Mouse (Mus musculus) lung, embryonic 16.5 days (tissue): Measurements from ENCODE around the gene Rras. TPM values are rescaled to one million over a fixed set of nuclear protein-coding genes. Genes with fewer than 3 reads are reported as not detected.

ENCODE experiments used
- ATAC-seq: fragments of 200-750 bp; cut with Nextera tagmentation; 2 replicates; pipeline ENCODE4 v1.8.0; 2017; ENCODE audit warnings: low read depth, mild to moderate bottlenecking, moderate library complexity
- H3K27ac ChIP-seq: fragments of 300-500 bp; sonication (generic); 2 replicates; pipeline ENCODE4 v1.5.1; 2014; ENCODE audit warnings: mild to moderate bottlenecking, control low read depth, low read length
- H3K27me3 ChIP-seq: fragments of 300-500 bp; sonication (generic); 2 replicates; pipeline ENCODE4 v1.6.1; 2014; ENCODE audit warnings: low read depth, low read length, mixed read lengths; ENCODE audit not compliant: control insufficient read depth, insufficient read depth
- H3K36me3 ChIP-seq: fragments of 300-500 bp; sonication (generic); 2 replicates; pipeline ENCODE4 v1.6.1; 2014; ENCODE audit warnings: low read length; ENCODE audit not compliant: control insufficient read depth, insufficient read depth
- H3K4me1 ChIP-seq: fragments of 300-500 bp; sonication (generic); replicated peaks from 2 replicates; pipeline ENCODE4 v1.6.1; 2014; ENCODE audit warnings: low read length, mixed read lengths; ENCODE audit not compliant: control insufficient read depth, insufficient read depth
- H3K4me2 ChIP-seq: fragments of 300-500 bp; sonication (generic); 2 replicates; pipeline ENCODE4 v1.6.1; 2014; ENCODE audit warnings: low read depth, low read length, control low read depth
- H3K4me3 ChIP-seq: fragments of 300-500 bp; sonication (generic); 2 replicates; pipeline ENCODE4 v1.5.1; 2014; ENCODE audit warnings: mild to moderate bottlenecking, low read length, control low read depth
- H3K9ac ChIP-seq: fragments of 300-500 bp; sonication (generic); 2 replicates; pipeline ENCODE4 v1.6.1; 2014; ENCODE audit warnings: low read length, control low read depth
- H3K9me3 ChIP-seq: fragments of 300-500 bp; sonication (generic); 2 replicates; pipeline ENCODE4 v1.6.1; 2016; ENCODE audit warnings: low read length; ENCODE audit not compliant: control insufficient read depth
- WGBS: fragments of 180-500 bp; shearing (Covaris S2); extraction: QIAGEN DNeasy Blood & Tissue Kit; methylation state at CpG from one replicate; pipeline ENCODE4 v1.1.7; 2014; 5-methylcytosine and 5-hydroxymethylcytosine counted together
- polyA plus RNA-seq: library from polyadenylated mRNA; unstranded; fragments of >200 nt; fragmentation: Nextera tagmentation; extraction: Ambion mirVana; gene quantifications from 2 replicates; pipeline ENCODE4 v1.2.1, GENCODE M21; 2015

Gene Rras
- polyA plus RNA-seq, 1 experiment from 2014 or later: 54.6 TPM

DNA sequence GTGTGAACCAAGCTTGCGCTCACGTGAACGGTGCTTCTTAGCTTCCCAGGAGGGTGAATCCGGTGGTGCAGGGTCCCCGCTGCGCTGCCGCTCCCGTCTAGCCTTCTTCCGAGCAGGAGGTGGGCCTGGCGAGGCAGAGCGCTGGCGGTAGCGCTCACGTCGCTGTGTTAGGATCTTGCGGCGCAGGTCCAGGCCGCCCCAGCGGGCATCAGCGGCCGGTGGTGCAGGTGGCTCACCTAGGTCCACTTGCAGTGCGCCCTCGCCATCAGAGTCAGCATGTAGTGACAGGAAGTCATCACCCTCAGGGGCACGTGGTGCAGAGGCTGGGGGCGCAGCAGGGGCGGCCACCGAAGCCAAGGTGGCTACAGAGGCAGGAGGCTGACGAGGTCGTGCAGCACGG, 9.9 kb upstream of the Rras start:
- no peak for ATAC-seq
- no peak overlapping the region for H3K4me3 ChIP-seq
- no peaks in the 10 kb centered on the region for H3K4me1 ChIP-seq
- H3K4me2 ChIP-seq: no peak overlapping the region
- no peaks in the 10 kb centered on the region for H3K9me3 ChIP-seq
- peaks cover 78% of the 10 kb centered on the region for H3K36me3 ChIP-seq
- no peak overlapping the region for H3K9ac ChIP-seq
- no peaks in the 10 kb centered on the region for H3K27me3 ChIP-seq
- 93% methylated on average over 30 of the region's 30 CpGs for WGBS
- H3K27ac ChIP-seq: no peak overlapping the region

DNA sequence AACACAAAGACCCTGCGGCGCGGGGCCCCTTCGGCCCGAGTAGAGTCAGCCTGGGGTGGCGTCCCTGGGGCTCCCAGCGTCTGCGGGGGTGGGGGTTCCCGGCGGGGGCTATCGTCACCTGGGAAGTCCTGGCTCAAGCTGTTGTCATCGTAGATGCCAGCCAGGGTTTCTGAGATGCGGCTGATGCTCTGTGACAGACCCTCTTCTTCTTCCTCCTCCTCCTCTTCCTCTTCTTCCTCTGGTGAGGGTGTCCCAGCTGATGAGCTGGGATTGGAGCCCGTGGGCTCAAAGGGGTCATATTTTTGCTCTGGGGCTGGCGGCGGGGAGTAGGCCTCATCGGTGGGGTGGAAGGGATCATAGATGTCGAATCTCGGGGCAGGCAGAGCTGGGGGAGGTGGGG, 9.3 kb upstream of the Rras start:
- H3K27ac ChIP-seq: no peak overlapping the region
- no peak for ATAC-seq
- H3K9ac ChIP-seq: no peak overlapping the region
- no peaks in the 10 kb centered on the region for H3K27me3 ChIP-seq
- WGBS: 87% methylated on average over 19 of the region's 19 CpGs
- no peak overlapping the region for H3K4me3 ChIP-seq
- H3K36me3 ChIP-seq: peaks cover 72% of the 10 kb centered on the region
- no peaks in the 10 kb centered on the region for H3K9me3 ChIP-seq
- no peaks in the 10 kb centered on the region for H3K4me1 ChIP-seq
- no peak overlapping the region for H3K4me2 ChIP-seq

DNA sequence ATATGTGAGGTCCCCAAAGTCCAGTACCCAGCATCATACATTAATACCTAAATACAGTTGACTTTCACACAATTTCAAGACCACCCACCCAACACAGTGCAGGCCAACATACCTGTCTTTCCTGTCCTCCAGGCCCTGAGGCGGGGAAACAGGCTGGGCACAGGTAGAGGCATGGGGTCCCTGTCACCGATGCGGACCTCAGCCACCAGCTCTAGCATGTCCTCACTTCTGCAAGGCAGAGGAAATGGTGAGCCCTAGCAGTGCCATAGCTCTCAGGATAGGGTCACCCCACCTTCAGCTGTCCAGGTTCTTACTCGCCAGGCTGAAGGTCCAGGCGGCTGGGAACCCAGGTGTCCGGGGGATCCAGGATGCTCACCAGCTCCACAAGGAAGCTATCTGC, 5.8 kb upstream of the Rras start:
- 94% methylated on average over 6 of the region's 6 CpGs for WGBS
- H3K9me3 ChIP-seq: no peaks in the 10 kb centered on the region

DNA sequence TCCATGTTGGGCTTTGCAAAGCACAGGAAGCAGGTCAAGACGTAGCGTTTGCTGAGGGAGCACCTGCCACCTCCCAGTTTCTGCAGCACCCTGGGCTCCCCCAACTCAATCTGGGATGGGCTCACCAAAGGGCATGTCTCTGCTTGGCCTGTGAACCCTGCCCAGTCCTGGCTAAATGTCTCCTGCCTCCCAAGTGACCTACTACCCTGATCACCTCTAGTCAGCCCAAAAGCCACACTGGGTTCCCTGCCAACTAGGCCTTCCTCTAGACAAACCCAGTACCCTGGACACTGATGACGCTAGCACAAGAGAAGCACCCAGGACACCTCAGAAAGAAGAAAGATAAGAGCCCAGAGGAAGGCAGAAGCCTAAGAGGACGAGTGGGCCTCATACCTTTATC, 4.9 kb upstream of the Rras start:
- H3K4me1 ChIP-seq: peaks cover 10% of the 10 kb centered on the region
- H3K36me3 ChIP-seq: peaks cover 36% of the 10 kb centered on the region
- H3K9me3 ChIP-seq: no peaks in the 10 kb centered on the region
- no peaks in the 10 kb centered on the region for H3K27me3 ChIP-seq
- H3K27ac ChIP-seq: no peak overlapping the region
- no peak overlapping the region for H3K4me2 ChIP-seq
- no peak for ATAC-seq
- no peak overlapping the region for H3K4me3 ChIP-seq
- 77% methylated on average over 4 of the region's 4 CpGs for whole genome bisulfite sequencing
- no peak overlapping the region for H3K9ac ChIP-seq

More for the DNA sequence above, 5.8 kb upstream of the Rras start:
- Histone ChIP-seq H3K27ac (no peak overlapping the region), H3K36me3 (peaks cover 44% of the 10 kb centered on the region), H3K4me1 (peaks cover 10% of the 10 kb centered on the region), H3K4me3 (no peak overlapping the region), H3K9ac (no peak overlapping the region), H3K4me2 (no peak overlapping the region), H3K27me3 (no peaks in the 10 kb centered on the region)
- ATAC-seq: no peak

DNA sequence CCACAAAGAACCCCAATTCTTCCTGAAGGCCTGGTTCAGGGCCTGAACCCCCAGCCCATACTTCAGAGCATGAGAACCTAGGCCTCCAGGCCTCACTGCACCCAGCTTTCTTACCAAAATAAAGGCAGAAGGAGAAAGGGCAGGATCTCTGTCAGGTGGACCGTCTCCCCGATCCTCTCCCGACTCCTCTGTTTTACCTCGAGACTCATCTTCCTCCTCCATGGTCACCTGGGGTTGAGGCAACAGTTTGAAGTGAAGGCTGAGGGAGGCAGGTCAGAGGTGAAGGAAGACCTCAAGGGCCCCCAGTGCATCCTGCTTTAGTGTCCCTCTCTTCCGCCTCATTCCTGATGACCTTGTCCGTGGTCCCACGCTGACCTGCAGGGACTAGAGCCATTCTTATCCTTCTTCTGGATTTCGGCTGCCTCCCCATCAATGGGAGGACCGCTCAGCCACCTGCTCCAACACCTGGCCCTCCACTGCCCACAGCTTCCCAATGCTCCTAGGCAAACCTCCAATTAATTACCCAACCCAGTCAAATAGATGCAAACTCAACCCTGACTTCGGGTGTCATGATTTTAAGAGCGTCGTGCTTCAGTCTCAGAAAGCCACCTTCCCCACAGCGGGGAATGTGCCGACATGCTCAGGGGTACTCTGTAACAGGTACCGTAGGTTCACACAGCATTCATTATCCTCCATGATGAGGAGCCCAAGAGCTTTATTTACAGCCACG, 4.2 kb upstream of the Rras start:
- Histone ChIP-seq H3K4me2 (no peak overlapping the region), H3K4me1 (peaks cover 13% of the 10 kb centered on the region), H3K27ac (no peak overlapping the region), H3K4me3 (no peak overlapping the region), H3K9ac (no peak overlapping the region), H3K9me3 (no peaks in the 10 kb centered on the region), H3K27me3 (no peaks in the 10 kb centered on the region), H3K36me3 (peaks cover 29% of the 10 kb centered on the region)
- no peak for ATAC-seq
- WGBS: 94% methylated on average over 16 of the region's 16 CpGs

DNA sequence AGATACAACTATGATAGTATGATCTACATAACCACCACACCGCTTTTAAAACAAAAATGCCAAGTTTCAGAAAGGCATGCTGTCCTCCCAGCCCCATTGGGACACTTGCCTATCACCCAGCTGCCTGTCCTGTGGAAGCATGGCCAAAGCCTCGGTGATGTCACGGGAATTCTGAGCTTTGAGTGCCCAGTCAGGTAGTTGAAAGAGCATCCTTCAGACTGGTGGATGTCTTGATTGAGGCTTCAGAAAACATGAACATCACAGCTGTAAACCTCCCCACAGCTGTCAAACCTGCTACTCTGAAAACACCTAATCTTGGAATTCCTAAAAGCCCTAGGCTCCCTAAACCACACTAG, 3.7 kb upstream of the Rras start:
- no peaks in the 10 kb centered on the region for H3K27me3 ChIP-seq
- WGBS: 91% methylated on average over 3 of the region's 3 CpGs
- no peak overlapping the region for H3K9ac ChIP-seq
- peaks cover 18% of the 10 kb centered on the region for H3K4me1 ChIP-seq
- no peak overlapping the region for H3K4me3 ChIP-seq
- no peak overlapping the region for H3K4me2 ChIP-seq
- no peaks in the 10 kb centered on the region for H3K9me3 ChIP-seq
- H3K36me3 ChIP-seq: peaks cover 25% of the 10 kb centered on the region
- no peak overlapping the region for H3K27ac ChIP-seq
- no peak for ATAC-seq

- no peak for ATAC-seq
- peak overlapping the region; percentile 87 for H3K4me3 ChIP-seq
- 0% methylated on average over 20 of the region's 20 CpGs for whole genome bisulfite sequencing
- H3K4me2 ChIP-seq: peak overlapping the region; percentile 79
- H3K9me3 ChIP-seq: no peaks in the 10 kb centered on the region
- H3K27ac ChIP-seq: peak overlapping the region; percentile 85
- peaks cover 16% of the 10 kb centered on the region for H3K36me3 ChIP-seq
- H3K27me3 ChIP-seq: no peaks in the 10 kb centered on the region
- H3K9ac ChIP-seq: peak overlapping the region; percentile 97
- H3K4me1 ChIP-seq: peaks cover 19% of the 10 kb centered on the region
Observed at GRCm38 (mm10) chr7:45015344-45015956, 2.3 kb upstream of the Rras start.

DNA sequence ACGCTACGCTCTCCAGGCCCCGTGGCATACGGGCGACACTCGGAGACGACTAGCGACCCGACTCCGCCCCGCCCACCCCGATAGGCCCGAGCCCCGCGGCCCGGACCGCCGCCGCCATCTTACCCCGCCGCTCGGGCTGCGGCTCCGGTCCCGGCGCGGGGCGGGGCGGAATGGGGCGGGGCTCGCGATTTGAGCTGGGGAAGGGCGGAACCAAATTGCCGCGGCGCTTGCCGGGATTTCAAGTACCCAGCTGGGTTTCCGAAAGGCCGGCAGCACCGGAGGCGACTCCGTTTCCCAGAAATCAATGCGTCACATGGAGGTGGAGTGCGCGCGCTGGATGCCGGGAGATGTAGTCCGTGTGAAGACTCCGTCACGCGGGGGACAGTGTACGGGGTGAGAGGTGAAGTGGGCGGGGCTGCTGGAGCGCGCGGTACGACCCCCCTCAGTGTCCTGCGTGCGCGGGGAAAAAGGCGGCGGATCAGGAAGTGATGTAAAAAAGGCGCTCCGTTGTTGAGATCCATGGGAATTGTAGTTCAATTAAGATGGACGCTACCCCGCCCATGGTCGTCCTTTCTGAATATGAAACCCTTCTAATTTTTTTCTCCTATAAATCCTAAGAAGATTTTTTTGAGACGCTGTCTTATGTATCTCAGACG, 1.7 kb upstream of the Rras start, which contains the start of gene Scaf1:
Gene Scaf1, minus strand, starts transcription at position 407 of the 656 bp plus-strand sequence.
- Histone ChIP-seq H3K4me2 (peak within 1 kb of the TSS; percentile 79), H3K36me3 (peaks cover 16% of the 10 kb centered on the region), H3K4me1 (peaks cover 19% of the 10 kb centered on the region), H3K9ac (peak within 1 kb of the TSS; percentile 97), H3K27ac (peak within 1 kb of the TSS; percentile 100), H3K27me3 (no peaks in the 10 kb centered on the region), H3K4me3 (peak within 1 kb of the TSS; percentile 87), H3K9me3 (no peaks in the 10 kb centered on the region)
- ATAC-seq: peak; percentile 87
- WGBS: under 1% methylated on average over 67 of the region's 69 CpGs

- no peak for ATAC-seq
- Histone ChIP-seq H3K4me2 (peak overlapping the region; percentile 73), H3K27ac (peak overlapping the region; percentile 100), H3K27me3 (no peaks in the 10 kb centered on the region), H3K9ac (peak overlapping the region; percentile 68), H3K4me3 (peak overlapping the region; percentile 87), H3K9me3 (no peaks in the 10 kb centered on the region), H3K4me1 (peaks cover 19% of the 10 kb centered on the region), H3K36me3 (peaks cover 10% of the 10 kb centered on the region)
- WGBS: 1% methylated on average over 4 of the region's 4 CpGs
Observed at GRCm38 (mm10) chr7:45016761-45017160, 1.0 kb upstream of the Rras start.
